Mouse (Mus musculus): ENCODE data around the gene Vps13c. TPM values are rescaled to one million over a fixed set of nuclear protein-coding genes. Genes with fewer than 3 reads are reported as not detected.

Vps13c gene
- total RNA-seq, 2 experiments from 2014 or later = 26.1 to 32.9 TPM

DNA sequence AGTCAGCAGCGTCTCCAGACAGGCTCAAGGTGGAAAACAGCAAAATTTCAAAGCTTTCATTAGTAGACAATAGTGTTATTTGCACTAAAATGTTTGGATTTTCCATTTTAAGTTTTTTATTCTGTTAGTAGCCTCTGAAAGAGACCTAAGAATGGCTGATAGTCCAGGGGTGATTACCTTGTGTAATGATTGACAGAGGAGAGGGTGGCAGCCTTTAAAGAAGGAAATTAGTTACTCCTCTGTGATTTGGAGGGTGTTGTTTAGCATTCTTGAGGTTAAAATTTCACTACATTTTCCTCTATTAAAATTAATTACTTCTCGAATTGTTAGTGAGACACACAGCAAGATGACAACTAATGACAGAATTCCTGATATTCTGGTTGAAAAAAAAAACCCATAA, 2.9 kb upstream of the Vps13c start:
- DNase-seq = no peak
- no peak overlapping the region for H3K27ac ChIP-seq
- H3K4me3 ChIP-seq = no peak overlapping the region
- no peak for TF ChIP-seq CTCF (IDR thresholded peaks at IDR 0.05)
- intact Hi-C loops (cut with DNase I) = no loop called here

- peak overlapping the region; percentile 46; the same call in 1 of the 2 replicates for H3K27ac ChIP-seq
- intact Hi-C loops (cut with DNase I) = no loop called here
- no peak overlapping the region for H3K4me3 ChIP-seq
- no peak for DNase-seq
- TF ChIP-seq CTCF (IDR thresholded peaks at IDR 0.05) = no peak
Observed at GRCm38 (mm10) chr9:67842797-67843196, 2.6 kb downstream of the Vps13c start.

DNA sequence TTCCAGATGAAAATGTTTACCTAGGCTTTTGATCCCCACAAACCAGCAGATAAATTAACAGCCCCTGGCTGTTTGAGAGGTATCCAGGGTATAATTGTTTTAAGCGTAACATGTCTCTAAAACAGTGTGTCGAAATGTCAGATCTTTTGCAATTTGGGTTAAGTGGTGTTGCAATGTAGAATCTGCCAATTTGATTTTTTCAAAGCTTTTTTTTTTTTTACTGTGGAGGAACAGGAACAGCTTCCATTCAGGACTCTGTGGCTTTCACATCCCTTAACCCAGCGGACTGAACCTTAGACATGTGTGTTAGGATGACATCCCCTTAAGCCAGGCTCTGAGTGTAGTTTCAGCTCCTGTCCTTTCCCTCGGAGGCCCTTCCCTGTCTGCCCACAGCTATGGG, 4.8 kb downstream of the Vps13c start:
- no peak for DNase-seq
- TF ChIP-seq CTCF (IDR thresholded peaks at IDR 0.05) = no peak
- intact Hi-C loops (cut with DNase I) = no loop called here
- Histone ChIP-seq H3K27ac (no peak overlapping the region), H3K4me3 (no peak overlapping the region)

- no peak overlapping the region for H3K27ac ChIP-seq
- no peak for DNase-seq
- intact Hi-C loops (cut with DNase I) = no loop called here
- H3K4me3 ChIP-seq = no peak overlapping the region
- TF ChIP-seq CTCF (IDR thresholded peaks at IDR 0.05) = no peak
Observed at GRCm38 (mm10) chr9:67845648-67846047, 5.5 kb downstream of the Vps13c start.

- Histone ChIP-seq H3K4me3 (no peak overlapping the region), H3K27ac (no peak overlapping the region)
- TF ChIP-seq CTCF (IDR thresholded peaks at IDR 0.05) = no peak
- DNase-seq = no peak
- intact Hi-C loops (cut with DNase I) = no loop called here
Observed at GRCm38 (mm10) chr9:67846089-67846488, 5.9 kb downstream of the Vps13c start.

- intact Hi-C loops (cut with DNase I) = no loop called here
- Histone ChIP-seq H3K4me3 (no peak overlapping the region), H3K27ac (peak overlapping the region; percentile 24; the same call in 1 of the 2 replicates)
- TF ChIP-seq CTCF (IDR thresholded peaks at IDR 0.05) = no peak
- no peak for DNase-seq
Observed at GRCm38 (mm10) chr9:67847606-67848005, 7.4 kb downstream of the Vps13c start.

DNA sequence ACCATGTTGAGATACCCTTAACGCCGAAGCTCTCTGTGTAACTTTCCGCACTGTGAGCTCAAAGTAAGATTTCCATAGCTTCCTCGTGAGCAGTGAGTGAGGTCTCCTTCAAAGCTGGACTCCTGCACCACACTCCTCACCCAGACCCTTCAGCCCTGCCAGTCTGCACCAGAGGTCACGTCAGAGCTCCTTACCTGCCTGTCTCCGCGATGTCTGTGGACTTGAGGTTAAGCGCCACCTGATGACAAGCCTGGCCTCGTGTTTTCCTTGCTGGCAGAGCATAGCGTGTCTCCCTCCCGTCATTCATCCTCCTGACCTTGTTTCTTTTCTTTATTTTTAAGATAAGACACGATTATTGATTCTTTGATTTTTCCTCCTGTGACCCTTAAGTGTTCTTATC, 9.2 kb downstream of the Vps13c start:
- DNase-seq = no peak
- Histone ChIP-seq H3K4me3 (no peak overlapping the region), H3K27ac (no peak overlapping the region)
- intact Hi-C loops (cut with DNase I) = no loop called here
- TF ChIP-seq CTCF (IDR thresholded peaks at IDR 0.05) = no peak

- Histone ChIP-seq H3K4me3 (no peak overlapping the region), H3K27ac (no peak overlapping the region)
- intact Hi-C loops (cut with DNase I) = no loop called here
- DNase-seq = no peak
- no peak for TF ChIP-seq CTCF (IDR thresholded peaks at IDR 0.05)
Observed at GRCm38 (mm10) chr9:67849846-67850245, 9.7 kb downstream of the Vps13c start.

DNA sequence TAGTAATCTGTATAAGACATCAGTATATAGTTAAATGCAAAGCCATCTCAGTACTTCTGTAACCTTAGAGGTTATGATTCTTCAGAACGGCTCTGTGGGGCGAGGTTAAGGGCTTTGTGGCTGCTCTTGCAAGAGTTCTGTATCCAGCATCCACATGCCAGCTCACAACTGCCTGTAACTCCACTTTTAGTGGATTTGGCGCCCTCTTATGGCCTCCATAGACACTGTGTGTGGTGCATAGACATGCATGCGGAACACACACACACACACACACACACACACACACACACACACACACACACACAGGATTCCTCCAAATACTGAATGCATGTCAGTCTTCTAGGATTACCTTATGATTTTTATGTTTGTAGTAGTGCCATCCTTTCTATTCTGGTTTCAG, 11.0 kb downstream of the Vps13c start:
- Histone ChIP-seq H3K27ac (no peak overlapping the region), H3K4me3 (no peak overlapping the region)
- peak; percentile 39 for TF ChIP-seq CTCF (IDR thresholded peaks at IDR 0.05)
- intact Hi-C loops (cut with DNase I) = no loop called here
- peak; percentile 21 for DNase-seq

DNA sequence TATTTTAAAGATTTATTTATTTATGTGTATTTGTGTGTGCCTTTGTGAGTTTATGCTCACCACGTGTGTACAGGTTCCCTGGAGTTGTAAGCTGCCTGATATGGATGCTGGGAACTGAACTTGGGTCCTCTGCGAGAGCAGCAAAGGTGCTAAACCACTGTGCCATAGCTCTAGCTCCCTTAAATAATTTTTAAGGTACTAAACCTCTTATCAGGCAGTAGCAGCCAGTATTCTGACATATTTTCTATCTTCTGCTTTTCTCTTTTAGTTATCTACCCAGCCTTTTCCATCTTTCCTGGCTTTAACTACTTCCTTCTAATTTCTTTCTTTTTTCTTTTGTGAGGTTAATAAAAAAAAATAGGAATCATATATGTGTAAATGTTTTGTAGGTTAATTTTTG, 20.1 kb downstream of the Vps13c start:
- Histone ChIP-seq H3K27ac (no peak overlapping the region), H3K4me3 (no peak overlapping the region)
- no peak for DNase-seq
- TF ChIP-seq CTCF (IDR thresholded peaks at IDR 0.05) = no peak
- intact Hi-C loops (cut with DNase I) = no loop called here

GRCm38 (mm10) chr9:67863332-67863731, 23.1 kb downstream of the Vps13c start:
- intact Hi-C loops (cut with DNase I) = no loop called here
- Histone ChIP-seq H3K4me3 (no peak overlapping the region), H3K27ac (no peak overlapping the region)
- TF ChIP-seq CTCF (IDR thresholded peaks at IDR 0.05) = no peak
- no peak for DNase-seq

- H3K4me3 ChIP-seq = no peak overlapping the region
- intact Hi-C loops (cut with DNase I) = no loop called here
- TF ChIP-seq CTCF (IDR thresholded peaks at IDR 0.05) = no peak
- DNase-seq = no peak
- no peak overlapping the region for H3K27ac ChIP-seq
Observed at GRCm38 (mm10) chr9:67864011-67864410, 23.8 kb downstream of the Vps13c start.

GRCm38 (mm10) chr9:67865411-67865810, 25.2 kb downstream of the Vps13c start:
- intact Hi-C loops (cut with DNase I) = no loop called here
- no peak for TF ChIP-seq CTCF (IDR thresholded peaks at IDR 0.05)

GRCm38 (mm10) chr9:67867411-67867810, 27.2 kb downstream of the Vps13c start:
- TF ChIP-seq CTCF (IDR thresholded peaks at IDR 0.05) = no peak
- intact Hi-C loops (cut with DNase I) = no loop called here
- no peak overlapping the region for H3K27ac ChIP-seq
- no peak for DNase-seq
- no peak overlapping the region for H3K4me3 ChIP-seq

More at GRCm38 (mm10) chr9:67865411-67865810, 25.2 kb downstream of the Vps13c start:
- H3K27ac ChIP-seq = no peak overlapping the region
- no peak overlapping the region for H3K4me3 ChIP-seq
- DNase-seq = no peak

Measured in gastrocnemius, adult 2 months (tissue).